Mouse (Mus musculus) megakaryocyte-erythroid progenitor cell, adult 5-6 weeks (primary cell): Measurements from ENCODE around the gene Haus4. TPM values are rescaled to one million over a fixed set of nuclear protein-coding genes. Genes with fewer than 3 reads are reported as not detected.

ENCODE experiments used
- ATAC-seq: replicated peaks from 2 replicates; pipeline ENCODE4 v1.8.0; 2016; ENCODE audit warnings: mild to moderate bottlenecking, inconsistent platforms; ENCODE audit not compliant: severe bottlenecking, poor library complexity, low FRiP score, low TSS enrichment
- total RNA-seq, 2 experiments: library from RNA; stranded (forward) in 1 of 2; stranded (reverse) in 1 of 2; fragments of 200-1000, 215-1000 nt in 1 of 2; fragments of >200 nt in 1 of 2; fragmentation: Nextera tagmentation in 1 of 2; gene quantifications; 2 replicates each; pipeline ENCODE4 v1.2.3; 2014 to 2017

The Haus4 gene
- total RNA-seq, 2 experiments from 2014 or later, result 68.2 to 97.3 TPM

DNA sequence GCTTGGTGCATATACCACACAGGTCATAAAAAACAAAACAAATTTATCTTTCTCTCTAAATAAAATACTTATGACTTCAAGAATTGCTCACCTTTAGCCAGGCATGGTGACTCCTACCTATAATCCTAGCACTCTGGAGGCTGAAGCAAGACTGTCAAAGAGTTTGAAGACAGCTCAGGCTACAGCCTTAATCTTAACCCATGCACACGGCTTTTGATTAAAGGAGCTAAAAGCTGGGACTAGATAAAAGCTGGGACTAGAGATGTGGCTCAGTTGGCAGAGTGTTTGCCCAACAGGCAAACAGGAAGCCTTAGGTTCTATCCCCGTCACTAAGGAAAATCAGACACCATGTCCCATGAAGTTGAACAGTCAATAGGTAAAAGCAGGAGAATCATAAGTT, 51.3 kb downstream of the Haus4 start:
- peak; percentile 69 for ATAC-seq

GRCm38 (mm10) chr14:54501365-54501764, 53.1 kb downstream of the Haus4 start:
- no peak for ATAC-seq

- no peak for ATAC-seq
Measured at GRCm38 (mm10) chr14:54499330-54499729, 55.1 kb downstream of the Haus4 start.

- ATAC-seq, result no peak
Measured at GRCm38 (mm10) chr14:54496706-54497105, 57.7 kb downstream of the Haus4 start.

DNA sequence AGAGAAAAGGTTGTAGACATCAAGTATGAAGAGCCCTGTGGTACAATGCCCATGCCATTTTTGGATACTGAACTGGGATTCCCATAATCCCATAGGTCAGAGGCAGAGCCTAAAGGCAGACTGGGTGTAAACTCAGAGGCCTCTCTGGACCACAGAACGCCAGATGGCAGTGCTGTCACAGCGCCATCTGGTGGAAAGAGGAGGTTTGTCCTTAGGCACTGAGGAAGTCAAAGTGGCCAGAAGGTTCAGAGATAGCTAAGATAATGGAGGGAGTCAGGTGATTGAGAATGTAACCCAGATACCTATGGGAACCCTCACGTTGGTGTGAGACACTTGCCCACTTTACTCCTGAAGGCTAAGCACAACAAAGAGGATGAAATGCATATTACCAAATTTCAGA, 60.2 kb downstream of the Haus4 start:
- peak; percentile 83 for ATAC-seq

DNA sequence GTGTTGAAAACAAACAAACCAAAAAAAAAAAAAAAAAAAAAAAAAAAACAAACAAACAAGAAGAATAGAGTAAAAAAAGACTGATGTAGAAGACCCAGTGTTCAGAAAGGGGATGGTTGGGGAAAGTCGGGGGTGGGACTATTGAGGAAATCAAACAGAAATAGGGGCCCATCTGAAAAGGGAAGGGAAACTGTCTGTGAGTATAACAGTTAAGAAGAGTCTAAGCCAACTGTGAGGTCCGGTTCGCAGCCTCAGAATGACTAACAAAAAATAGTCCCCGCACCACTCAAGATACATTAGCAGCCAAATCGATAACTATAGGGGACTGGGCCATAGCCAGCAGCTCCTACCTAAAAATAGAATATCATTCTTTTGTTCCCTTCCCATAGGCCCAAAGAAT, 61.2 kb downstream of the Haus4 start:
- no peak for ATAC-seq

GRCm38 (mm10) chr14:54492345-54493131, 61.9 kb downstream of the Haus4 start:
- ATAC-seq, result peak; percentile 72

Other genes starting within 250 kb of the Haus4 start
- 69.1 and 70.3 TPM in 2 replicates for gene Oxa1l, start 193.8 kb downstream of the Haus4 start, total RNA-seq (2014; fragmentation: Nextera tagmentation)
- gene Oxa1l, start 193.8 kb downstream of the Haus4 start, total RNA-seq (2017), result 32.5 and 51.1 TPM in 2 replicates
- 8.8 and 12.9 TPM in 2 replicates for gene Slc7a7, start 136.8 kb downstream of the Haus4 start, total RNA-seq (2014; fragmentation: Nextera tagmentation)
- 8.2 and 10.6 TPM in 2 replicates for gene Slc7a7, start 136.8 kb downstream of the Haus4 start, total RNA-seq (2017)
- gene Mrpl52, start 127.7 kb downstream of the Haus4 start, total RNA-seq (2014; fragmentation: Nextera tagmentation), result 504 and 507 TPM in 2 replicates
- 266 and 434 TPM in 2 replicates for gene Mrpl52, start 127.7 kb downstream of the Haus4 start, total RNA-seq (2017)
- 39.2 and 44.9 TPM in 2 replicates for gene Mmp14, start 123.0 kb downstream of the Haus4 start, total RNA-seq (2014; fragmentation: Nextera tagmentation)
- gene Mmp14, start 123.0 kb downstream of the Haus4 start, total RNA-seq (2017), result 23.4 and 37.2 TPM in 2 replicates
- 38.4 and 38.6 TPM in 2 replicates for gene Lrp10, start 90.5 kb downstream of the Haus4 start, total RNA-seq (2014; fragmentation: Nextera tagmentation)
- gene Lrp10, start 90.5 kb downstream of the Haus4 start, total RNA-seq (2017), result 13.0 and 19.9 TPM in 2 replicates
- gene Rem2, start 78.5 kb downstream of the Haus4 start, total RNA-seq (2014; fragmentation: Nextera tagmentation), result 0.50 and 3.5 TPM in 2 replicates
- 0.80 and 2.0 TPM in 2 replicates for gene Rem2, start 78.5 kb downstream of the Haus4 start, total RNA-seq (2017)
- 73.8 and 87.5 TPM in 2 replicates for gene Prmt5, start 37.1 kb downstream of the Haus4 start, total RNA-seq (2014; fragmentation: Nextera tagmentation)
- gene Prmt5, start 37.1 kb downstream of the Haus4 start, total RNA-seq (2017), result 71.5 and 77.3 TPM in 2 replicates
- gene Ajuba, start 22.9 kb upstream of the Haus4 start, total RNA-seq (2014; fragmentation: Nextera tagmentation), result not detected in 2 replicates
- gene Ajuba, start 22.9 kb upstream of the Haus4 start, total RNA-seq (2017), result 0.19 and 0.80 TPM in 2 replicates
- 6.2 and 12.7 TPM in 2 replicates for gene 4931414P19Rik, start 51.4 kb upstream of the Haus4 start, total RNA-seq (2014; fragmentation: Nextera tagmentation)
- gene 4931414P19Rik, start 51.4 kb upstream of the Haus4 start, total RNA-seq (2017), result 2.9 and 7.3 TPM in 2 replicates
- 221 and 258 TPM in 2 replicates for gene Psmb5, start 63.4 kb upstream of the Haus4 start, total RNA-seq (2014; fragmentation: Nextera tagmentation)
- 39.5 and 75.5 TPM in 2 replicates for gene Psmb5, start 63.4 kb upstream of the Haus4 start, total RNA-seq (2017)
- 0.45 TPM in 1 of 2 replicates, not detected in the other for gene Psmb11, start 66.8 kb upstream of the Haus4 start, total RNA-seq (2014; fragmentation: Nextera tagmentation)
- not detected in 2 replicates for gene Psmb11, start 66.8 kb upstream of the Haus4 start, total RNA-seq (2017)
- gene Gm17606, start 86.3 kb upstream of the Haus4 start, total RNA-seq (2014; fragmentation: Nextera tagmentation), result not detected in 2 replicates
- not detected in 2 replicates for gene Gm17606, start 86.3 kb upstream of the Haus4 start, total RNA-seq (2017)
- gene Cdh24, start 86.7 kb upstream of the Haus4 start, total RNA-seq (2014; fragmentation: Nextera tagmentation), result 2.3 and 2.5 TPM in 2 replicates
- 0.15 and 1.7 TPM in 2 replicates for gene Cdh24, start 86.7 kb upstream of the Haus4 start, total RNA-seq (2017)
- gene 1700123O20Rik, start 131.6 kb upstream of the Haus4 start, total RNA-seq (2014; fragmentation: Nextera tagmentation), result 37.1 and 42.0 TPM in 2 replicates
- gene 1700123O20Rik, start 131.6 kb upstream of the Haus4 start, total RNA-seq (2017), result 42.4 and 58.4 TPM in 2 replicates
- gene Acin1, start 132.3 kb upstream of the Haus4 start, total RNA-seq (2014; fragmentation: Nextera tagmentation), result 222 and 244 TPM in 2 replicates
- gene Acin1, start 132.3 kb upstream of the Haus4 start, total RNA-seq (2017), result 267 and 293 TPM in 2 replicates
- not detected in 2 replicates for gene Gm29776, start 144.2 kb upstream of the Haus4 start, total RNA-seq (2014; fragmentation: Nextera tagmentation)
- not detected in 2 replicates for gene Gm29776, start 144.2 kb upstream of the Haus4 start, total RNA-seq (2017)
- gene Cebpe, start 157.6 kb upstream of the Haus4 start, total RNA-seq (2014; fragmentation: Nextera tagmentation), result 1.4 and 5.7 TPM in 2 replicates
- not detected in 2 replicates for gene Cebpe, start 157.6 kb upstream of the Haus4 start, total RNA-seq (2017)
- 0.13 and 0.37 TPM in 2 replicates for gene Slc7a8, start 227.3 kb upstream of the Haus4 start, total RNA-seq (2014; fragmentation: Nextera tagmentation)
- 0.34 TPM in 1 of 2 replicates, not detected in the other for gene Slc7a8, start 227.3 kb upstream of the Haus4 start, total RNA-seq (2017)